Mouse (Mus musculus) limb, embryonic 15.5 days (tissue): ENCODE measurements at regions not wholly inside any gene's neighbourhood (a gene's known extent, or its start where the extent isn't known, plus 50 kb on each side); places are given as distances from the start of the nearest gene placed in this dataset.

ENCODE experiments used
- ATAC-seq: fragments of 200-750 bp; cut with Nextera tagmentation; 2 replicates; pipeline ENCODE4 v1.8.0; 2017; ENCODE audit warnings: low read depth, moderate TSS enrichment; ENCODE audit not compliant: insufficient number of reproducible peaks, low FRiP score, low TSS enrichment
- H3K27ac ChIP-seq: fragments of 300-500 bp; sonication (generic); 2 replicates; pipeline ENCODE4 v1.5.1; 2015; ENCODE audit warnings: moderate library complexity, mild to moderate bottlenecking, inconsistent platforms
- H3K27me3 ChIP-seq: fragments of 300-500 bp; sonication (generic); 2 replicates; pipeline ENCODE4 v1.6.1; 2015; ENCODE audit warnings: inconsistent platforms
- H3K36me3 ChIP-seq: fragments of 300-500 bp; sonication (generic); 2 replicates; pipeline ENCODE4 v1.6.1; 2015; ENCODE audit warnings: inconsistent platforms
- H3K4me1 ChIP-seq: fragments of 300-500 bp; sonication (generic); 2 replicates; pipeline ENCODE4 v1.6.1; 2015; ENCODE audit warnings: inconsistent platforms
- H3K4me2 ChIP-seq: fragments of 300-500 bp; sonication (generic); 2 replicates; pipeline ENCODE4 v1.6.1; 2015; ENCODE audit warnings: mild to moderate bottlenecking, inconsistent platforms
- H3K4me3 ChIP-seq: fragments of 300-500 bp; sonication (generic); 2 replicates; pipeline ENCODE4 v1.5.1; 2015; ENCODE audit warnings: mild to moderate bottlenecking, inconsistent platforms
- H3K9ac ChIP-seq: fragments of 300-500 bp; sonication (generic); 2 replicates; pipeline ENCODE4 v1.6.1; 2015; ENCODE audit warnings: inconsistent platforms
- H3K9me3 ChIP-seq: fragments of 300-500 bp; sonication (generic); 2 replicates; pipeline ENCODE4 v1.6.1; 2016; ENCODE audit warnings: inconsistent platforms
- WGBS: fragments of 180-500 bp; shearing (Covaris S2); methylation state at CpG from one replicate; pipeline ENCODE4 v1.1.7; 2015; 5-methylcytosine and 5-hydroxymethylcytosine counted together

DNA sequence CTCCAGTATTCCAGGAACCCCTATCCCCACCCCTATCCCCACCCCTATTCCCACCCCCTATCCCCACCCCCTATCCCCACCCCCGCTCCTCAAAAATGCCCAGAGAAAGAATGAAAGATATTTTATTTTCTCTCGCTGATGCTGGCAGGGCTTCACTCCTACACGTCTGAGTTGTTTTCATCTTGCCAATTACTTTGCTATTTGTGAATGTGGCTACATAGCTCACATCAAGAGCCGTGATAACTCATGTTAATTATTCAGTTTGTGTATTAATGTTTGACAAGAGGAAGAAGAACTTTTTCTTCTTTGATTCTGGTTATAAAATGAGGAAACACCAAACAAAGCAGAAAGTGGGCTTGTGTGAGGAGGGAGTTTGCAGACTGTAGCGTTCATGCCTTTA lies 57.8 kb upstream of the Gm10295 start:
- Histone ChIP-seq H3K9ac (no peak overlapping the region), H3K4me1 (peaks cover 7% of the 10 kb centered on the region; the same call in 1 of the 2 replicates), H3K36me3 (no peaks in the 10 kb centered on the region), H3K4me2 (no peak overlapping the region), H3K27ac (no peak overlapping the region), H3K27me3 (peaks cover 8% of the 10 kb centered on the region; the same call in 1 of the 2 replicates), H3K9me3 (no peaks in the 10 kb centered on the region), H3K4me3 (no peak overlapping the region)
- ATAC-seq: no peak
- WGBS: 38% methylated on average over 5 of the region's 5 CpGs

DNA sequence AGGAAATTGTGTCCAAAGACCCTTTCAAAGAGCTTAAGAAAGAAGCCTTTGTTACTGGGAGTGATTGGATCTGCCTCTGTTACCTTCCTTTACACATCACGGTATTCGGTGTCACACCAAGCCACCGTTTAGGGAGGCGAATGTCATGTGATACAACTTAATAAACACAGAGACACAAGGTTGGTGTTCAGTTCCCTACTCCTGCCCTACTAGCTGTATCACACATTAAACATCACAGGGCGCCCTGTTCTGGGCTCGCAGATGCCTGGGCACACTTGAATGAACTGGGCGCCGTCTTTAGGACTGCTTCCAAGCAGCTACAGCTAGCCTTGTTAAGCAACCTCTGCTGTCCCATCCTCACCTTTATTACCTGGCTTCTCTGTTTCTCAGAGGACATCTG lies 55.0 kb upstream of the Gm10295 start:
- Histone ChIP-seq H3K27ac (no peak overlapping the region), H3K4me2 (no peak overlapping the region), H3K4me3 (no peak overlapping the region), H3K27me3 (peaks cover 8% of the 10 kb centered on the region; the same call in 1 of the 2 replicates), H3K36me3 (no peaks in the 10 kb centered on the region), H3K4me1 (peaks cover 2% of the 10 kb centered on the region; the same call in 1 of the 2 replicates), H3K9ac (no peak overlapping the region), H3K9me3 (no peaks in the 10 kb centered on the region)
- ATAC-seq: no peak
- 82% methylated on average over 8 of the region's 8 CpGs for WGBS
